9 mouse cellular contexts compared by ENCODE assay signal in the genomic region with DNA sequence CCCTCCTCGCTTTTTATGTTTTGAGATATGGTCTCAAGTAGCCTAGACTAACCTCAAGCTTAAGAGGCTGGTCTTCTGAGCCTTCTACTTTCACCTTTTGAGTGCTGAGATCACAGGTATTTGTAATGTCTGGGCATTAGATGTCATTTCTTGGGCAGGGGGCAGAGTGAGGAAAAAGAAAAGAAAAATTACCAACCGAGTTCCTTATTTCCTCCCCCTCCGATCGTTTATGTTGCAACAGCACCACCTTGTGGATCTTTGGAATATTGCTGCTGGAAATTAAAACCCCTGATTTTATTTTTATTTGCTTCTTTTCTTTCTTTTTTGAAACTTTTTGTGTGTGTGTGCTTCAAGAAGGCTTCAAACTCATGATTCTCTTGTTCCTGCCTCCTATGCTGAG. TPM values are rescaled to one million over a fixed set of nuclear protein-coding genes. Genes with fewer than 3 reads are reported as not detected.
DNase-seq lines count a peak whose midpoint lies in the region; ATAC-seq and TF ChIP-seq lines count a peak whose summit lies in the region.
"Had no signal": no experiment of that assay in that cellular context is flagged by ENCODE, and none has a peak within 500 bp of the region (broad histone marks: within the 10 kb centered on the region; RNA-seq: fewer than 3 reads in every experiment).

No protein-coding gene starts in this region.

- no peak for TF ChIP-seq POLR2A in kidney, adult 2 months (IDR thresholded peaks at IDR 0.05; ENCODE audit: low read depth, low read length)

- peak; percentile 71 for ATAC-seq in inflammation-experienced regulatory T-cells, adult 6 months
- peak; percentile 25; the same call in 1 of the 2 replicates for ATAC-seq in midbrain, embryonic 13.5 days

- DNase-seq in kidney, adult 2 months, result no peak
- no peak for DNase-seq in kidney, adult 11 months
- peak; percentile 25 for DNase-seq in adrenal gland, postnatal 25 days
- DNase-seq in right cerebral cortex, postnatal 36 days (ENCODE audit: low spot score in 2 of 2), result no peak

- WGBS in kidney, adult 2 months, result 21% methylated on average over 4 of the region's 4 CpGs
- 30% methylated on average over 4 of the region's 4 CpGs for WGBS in midbrain, embryonic 13.5 days

- no peak overlapping the region for H3K27ac ChIP-seq in kidney, adult 2 months (ENCODE audit: insufficient read depth, low read depth, low read length)
- H3K27ac ChIP-seq in midbrain, embryonic 13.5 days, result no peak overlapping the region
- H3K27ac ChIP-seq: embryonic facial prominence, embryonic 13.5 days; limb, embryonic 13.5 days had no signal

- H3K4me3 ChIP-seq in kidney, adult 2 months (ENCODE audit: insufficient read depth, low read depth, low read length), result no peak overlapping the region
- no peak overlapping the region for H3K4me3 ChIP-seq in E14TG2a.4 (replicated peaks; ENCODE audit: low read length)
- H3K4me3 ChIP-seq in midbrain, embryonic 13.5 days (replicated peaks), result no peak overlapping the region
- H3K4me3 ChIP-seq: embryonic facial prominence, embryonic 13.5 days; limb, embryonic 13.5 days had no signal

- no peaks in the 10 kb centered on the region for H3K36me3 ChIP-seq in kidney, adult 2 months (ENCODE audit: control insufficient read depth, insufficient read depth, low read length)
- H3K36me3 ChIP-seq in E14TG2a.4 (ENCODE audit: insufficient read depth, low read length), result peaks cover 86% of the 10 kb centered on the region
- H3K36me3 ChIP-seq in midbrain, embryonic 13.5 days, result peaks cover 68% of the 10 kb centered on the region

- H3K27me3 ChIP-seq in kidney, adult 2 months (replicated peaks; ENCODE audit: control insufficient read depth, insufficient read depth, low read length), result no peaks in the 10 kb centered on the region
- no peaks in the 10 kb centered on the region for H3K27me3 ChIP-seq in E14TG2a.4 (ENCODE audit: insufficient read depth, low read length)
- H3K27me3 ChIP-seq in midbrain, embryonic 13.5 days, result no peaks in the 10 kb centered on the region
- H3K27me3 ChIP-seq: embryonic facial prominence, embryonic 13.5 days; limb, embryonic 13.5 days had no signal

- H3K4me1 ChIP-seq in kidney, adult 2 months (ENCODE audit: control insufficient read depth, insufficient read depth, low read length), result no peaks in the 10 kb centered on the region; the same call in 1 of the 2 replicates
- H3K4me1 ChIP-seq in E14TG2a.4 (replicated peaks; ENCODE audit: low read depth, low read length), result peaks cover 19% of the 10 kb centered on the region
- 0 out of 2 replicates have a peak, but pooled peaks cover 4% of the 10 kb centered on the region for H3K4me1 ChIP-seq in midbrain, embryonic 13.5 days (replicated peaks)
- H3K4me1 ChIP-seq: limb, embryonic 13.5 days had no signal

- no peaks in the 10 kb centered on the region for H3K9me3 ChIP-seq in E14TG2a.4 (ENCODE audit: low read length)
- no peaks in the 10 kb centered on the region for H3K9me3 ChIP-seq in midbrain, embryonic 13.5 days
- H3K9me3 ChIP-seq: embryonic facial prominence, embryonic 13.5 days; limb, embryonic 13.5 days had no signal

- no peak overlapping the region for H3K9ac ChIP-seq in midbrain, embryonic 13.5 days (replicated peaks)
- H3K9ac ChIP-seq: embryonic facial prominence, embryonic 13.5 days; limb, embryonic 13.5 days had no signal

- TF ChIP-seq CTCF in kidney, adult 2 months (conservative IDR thresholded peaks at IDR 0.05; ENCODE audit: insufficient read depth, insufficient read length, low read depth, low read length), result 0 out of 2 replicates have a peak, but pooled peaks have one; percentile 5
- TF ChIP-seq CTCF in E14TG2a.4 (conservative IDR thresholded peaks at IDR 0.05; ENCODE audit: low read length), result peak; percentile 97

- no peak overlapping the region for H3K4me2 ChIP-seq in midbrain, embryonic 13.5 days (replicated peaks)
- H3K4me2 ChIP-seq: embryonic facial prominence, embryonic 13.5 days; limb, embryonic 13.5 days had no signal

RNA-seq across cellular contexts. Expression of gene Ppa1, which starts 9.6 kb away (rescaled TPM):
- polyA plus RNA-seq in kidney, adult 2 months (2012; rRNA removed), result 34.6 and 34.9 TPM in 2 replicates
- total RNA-seq in adrenal gland, postnatal 25 days (2021), result 107 and 153 TPM in 2 replicates
- polyA plus RNA-seq in inflammation-experienced regulatory T-cells, adult 6 months (2017; shearing (Covaris generic)), result 10 to 100 TPM; 67.4 to 78.8 (median 68.4) TPM
- 230 and 231 TPM in 2 replicates for polyA plus RNA-seq in midbrain, embryonic 13.5 days (2015; fragmentation: Nextera tagmentation; extraction: Ambion mirVana)

RNA-seq across cellular contexts. Expression of gene Sar1a, which starts 22.1 kb away (rescaled TPM):
- polyA plus RNA-seq in kidney, adult 2 months (2012; rRNA removed), result 64.3 and 67.7 TPM in 2 replicates
- total RNA-seq in adrenal gland, postnatal 25 days (2021), result 181 and 195 TPM in 2 replicates
- polyA plus RNA-seq in inflammation-experienced regulatory T-cells, adult 6 months (2017; shearing (Covaris generic)), result 100 to 1,000 TPM in 1 of 3 experiments, 10 to 100 TPM in 2; 74.7 to 118 (median 98.1) TPM
- 200 and 207 TPM in 2 replicates for polyA plus RNA-seq in midbrain, embryonic 13.5 days (2015; fragmentation: Nextera tagmentation; extraction: Ambion mirVana)

RNA-seq across cellular contexts. Expression of gene Tysnd1, which starts 37.3 kb away (rescaled TPM):
- polyA plus RNA-seq in kidney, adult 2 months (2012; rRNA removed), result 75.4 and 101 TPM in 2 replicates
- 109 and 115 TPM in 2 replicates for total RNA-seq in adrenal gland, postnatal 25 days (2021)
- polyA plus RNA-seq in inflammation-experienced regulatory T-cells, adult 6 months (2017; shearing (Covaris generic)), result 1 to 10 TPM; 1.5 to 4.1 (median 3.5) TPM
- polyA plus RNA-seq in midbrain, embryonic 13.5 days (2015; fragmentation: Nextera tagmentation; extraction: Ambion mirVana), result 16.3 and 24.9 TPM in 2 replicates

RNA-seq across cellular contexts. Expression of gene Aifm2, which starts 57.1 kb away (rescaled TPM):
- polyA plus RNA-seq in kidney, adult 2 months (2012; rRNA removed), result 27.7 and 29.0 TPM in 2 replicates
- 310 and 356 TPM in 2 replicates for total RNA-seq in adrenal gland, postnatal 25 days (2021)
- polyA plus RNA-seq in inflammation-experienced regulatory T-cells, adult 6 months (2017; shearing (Covaris generic)), result 1 to 10 TPM; 2.7 to 4.1 (median 3.5) TPM
- 4.9 and 6.5 TPM in 2 replicates for polyA plus RNA-seq in midbrain, embryonic 13.5 days (2015; fragmentation: Nextera tagmentation; extraction: Ambion mirVana)
